Mouse (Mus musculus) brain, embryonic 18.5 days (tissue): ENCODE data around the gene Xpnpep2.

Source experiments
- DNase-seq: peaks from one replicate; pipeline ENCODE4 v3.0.0-alpha.2; 2012; ENCODE audit warnings: low read depth, low spot score

The Xpnpep2 gene

DNA sequence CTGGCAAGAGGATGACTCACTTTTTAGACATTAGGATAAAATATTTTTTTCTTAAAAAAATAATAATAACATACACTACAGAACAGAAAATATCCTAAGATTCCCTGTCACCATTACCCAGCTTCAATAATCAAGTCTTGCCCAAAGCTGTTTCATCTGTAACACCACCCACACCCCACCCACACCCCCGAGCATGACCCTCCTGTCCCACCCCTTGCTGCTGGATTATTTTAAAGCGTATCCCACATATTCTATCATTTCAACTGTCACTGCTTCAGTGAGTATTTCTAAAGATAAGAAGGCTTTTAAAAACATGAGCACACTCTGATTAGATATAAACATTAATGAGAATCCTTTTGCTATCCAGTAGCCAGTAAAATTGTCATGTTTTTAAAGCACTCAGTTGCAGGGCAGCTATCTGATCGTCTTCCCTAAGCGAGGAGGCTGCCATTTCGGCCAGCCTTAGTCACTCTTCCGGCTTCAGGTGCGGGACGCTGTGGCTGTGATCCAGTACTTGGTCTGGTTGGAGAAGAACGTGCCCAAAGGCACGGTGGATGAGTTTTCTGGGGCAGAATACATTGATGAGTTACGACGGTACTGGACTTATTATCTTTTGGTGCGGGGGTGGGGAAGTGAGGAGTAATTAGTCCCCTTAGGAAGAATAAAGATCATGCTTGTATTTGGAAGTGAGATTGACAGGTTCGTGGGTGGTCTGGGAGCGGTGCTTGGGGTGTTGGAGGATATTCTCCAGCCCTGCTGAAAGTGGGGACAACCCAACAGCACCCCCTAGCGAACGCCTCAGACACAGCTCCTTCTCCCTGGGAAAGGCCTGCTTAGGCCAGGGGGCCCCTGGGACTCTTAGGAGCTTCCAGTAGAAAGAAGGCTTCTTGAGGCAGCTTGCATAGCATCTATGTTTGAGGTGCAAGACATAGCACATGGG is 15.9 kb downstream of the Xpnpep2 start:
- no peak for DNase-seq

DNA sequence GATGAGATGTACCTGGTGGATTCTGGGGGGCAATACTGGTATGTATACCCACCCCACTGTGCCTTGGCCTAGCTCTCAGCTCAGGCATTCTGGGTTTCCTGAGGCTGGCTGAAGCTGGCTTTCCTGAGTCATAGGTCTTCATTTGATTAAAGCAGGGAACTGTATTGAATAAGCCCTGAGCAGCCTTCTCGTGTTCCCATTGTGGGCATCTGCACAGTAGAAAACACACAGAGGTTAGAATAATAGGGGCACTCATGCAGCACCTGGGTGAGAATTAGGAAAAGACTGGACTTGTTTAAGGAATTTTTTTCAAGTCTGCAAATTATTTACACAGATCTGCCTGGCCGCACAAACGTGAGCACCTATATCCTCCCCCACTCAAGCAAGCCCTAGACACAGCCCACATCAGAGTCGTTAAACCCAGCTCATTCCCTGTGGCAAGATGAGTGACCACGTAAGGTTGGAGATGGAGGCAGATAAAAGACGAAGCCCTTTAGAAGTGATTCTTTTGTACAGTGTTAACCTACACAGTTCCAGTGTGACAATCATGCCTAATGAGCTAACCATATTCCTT is 18.5 kb downstream of the Xpnpep2 start:
- DNase-seq = no peak

GRCm38 (mm10) chrX:48127502-48128218 is 19.1 kb downstream of the Xpnpep2 start:
- DNase-seq = no peak

GRCm38 (mm10) chrX:48129167-48129566 is 20.6 kb downstream of the Xpnpep2 start:
- no peak for DNase-seq

DNA sequence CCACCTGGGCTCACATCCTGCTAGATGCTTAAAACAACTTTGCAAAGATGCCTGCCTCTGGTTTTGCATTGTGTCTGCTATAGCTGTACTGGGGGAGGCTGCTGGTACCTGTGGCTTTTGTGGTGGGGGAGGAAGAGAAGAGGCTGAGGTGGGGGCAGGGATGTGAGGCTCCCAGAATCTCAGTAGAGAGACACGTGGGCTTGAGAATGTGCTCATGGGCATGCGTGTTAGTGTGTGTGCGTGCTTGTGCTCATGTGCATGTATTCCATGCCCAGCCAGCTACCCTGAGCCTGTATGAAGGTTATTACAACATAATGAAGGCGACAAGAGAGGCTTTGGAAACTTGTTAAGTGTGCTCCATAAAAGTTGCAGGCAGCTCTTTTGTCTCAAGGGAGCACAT is 28.4 kb downstream of the Xpnpep2 start:
- DNase-seq = no peak

DNA sequence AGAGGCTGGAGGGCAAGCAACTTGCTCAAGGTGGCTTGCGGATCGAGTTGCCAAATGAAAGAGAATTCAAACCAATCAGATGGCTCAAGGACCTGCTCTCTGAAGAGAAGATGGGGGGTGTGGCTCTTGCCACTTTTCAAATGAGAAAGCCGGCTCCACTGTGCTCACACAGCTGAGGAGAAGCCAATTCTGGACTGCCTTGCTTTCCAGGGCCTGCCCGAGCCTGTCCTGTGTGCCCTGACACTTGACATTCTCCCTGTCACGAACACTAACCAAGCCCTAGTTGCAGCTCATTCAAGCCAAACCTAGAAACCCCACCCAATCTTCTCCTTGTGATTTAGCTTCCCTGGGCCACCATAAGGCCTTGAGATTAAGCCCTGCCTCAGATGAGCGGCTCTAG is 29.5 kb downstream of the Xpnpep2 start:
- DNase-seq = no peak

DNA sequence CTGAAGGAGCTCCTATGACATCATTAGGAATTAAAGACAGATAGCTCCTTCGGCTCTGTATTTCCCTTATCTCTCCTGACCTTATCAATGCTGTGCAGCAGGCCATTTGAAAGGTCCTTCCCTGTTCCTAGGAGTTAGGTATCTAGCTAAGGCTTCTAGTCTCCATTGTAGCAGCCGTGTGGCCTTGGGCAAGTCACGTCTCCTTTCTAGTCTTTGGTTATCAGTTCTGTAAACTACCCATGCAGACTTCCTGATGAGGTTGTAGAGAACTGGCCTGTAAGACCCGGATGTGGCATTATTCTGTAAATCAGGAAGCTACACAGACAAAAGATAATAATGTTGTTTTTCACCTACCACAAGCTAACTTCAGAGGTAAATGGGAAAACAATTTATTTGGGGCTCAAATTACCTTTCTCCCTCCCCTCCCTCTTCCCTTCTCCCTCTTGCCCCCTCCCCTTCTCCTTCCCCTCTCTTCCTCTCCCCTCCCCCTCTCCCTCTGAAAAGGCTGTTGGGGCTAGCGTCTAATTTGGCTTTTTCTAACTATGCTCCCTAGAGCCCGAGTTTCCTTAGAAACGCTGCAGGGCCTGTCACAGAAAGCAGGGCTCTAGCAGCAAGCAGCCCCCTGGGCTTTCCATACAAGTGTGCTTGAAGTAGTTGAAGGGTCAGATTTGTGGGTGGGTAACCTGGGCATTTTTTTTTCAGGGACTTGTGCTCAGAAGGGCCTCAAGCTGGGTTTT is 30.2 kb downstream of the Xpnpep2 start:
- no peak for DNase-seq

DNA sequence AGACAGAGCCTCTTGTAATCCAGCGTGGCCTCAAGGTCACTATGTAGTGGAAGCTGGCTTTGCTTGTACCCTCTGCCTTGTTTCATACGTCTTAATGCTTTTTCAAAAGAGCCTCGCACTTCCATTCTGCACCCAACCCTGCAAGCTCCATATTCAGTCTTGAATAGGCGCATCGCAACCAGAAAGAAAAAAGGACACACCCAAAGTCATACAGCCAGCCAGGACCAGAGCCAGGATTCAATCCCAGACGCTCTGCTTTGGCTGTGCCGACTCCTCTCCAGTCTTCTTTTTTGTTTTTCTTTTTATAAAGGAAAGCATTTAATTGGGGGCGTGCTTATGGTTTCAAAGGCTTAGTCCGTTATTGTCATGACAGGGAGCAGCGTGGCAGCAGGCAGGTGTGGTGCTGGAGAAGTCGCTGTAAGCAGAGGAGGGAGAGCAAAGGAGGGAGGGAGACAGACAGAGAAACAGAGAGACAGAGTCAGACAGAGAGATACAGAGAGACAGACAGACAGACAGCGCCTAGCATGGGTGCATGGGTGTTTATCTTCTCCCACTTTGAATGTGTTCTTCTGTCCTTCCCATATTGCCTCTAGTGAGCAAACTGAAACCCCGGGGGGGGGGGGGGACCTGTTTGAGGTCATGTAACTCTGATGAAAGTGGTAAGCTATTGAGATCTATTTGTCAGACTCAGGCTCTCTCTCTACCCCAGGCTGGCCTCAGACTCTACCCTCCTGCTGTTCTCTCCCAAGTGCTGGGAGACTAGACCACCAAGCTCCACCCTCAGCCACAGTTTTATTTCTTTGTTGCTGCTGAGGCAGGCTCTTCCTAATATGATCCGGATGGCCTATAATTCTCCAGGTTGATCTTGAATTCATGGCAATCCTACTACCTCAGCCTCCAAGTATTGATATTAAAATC is 31.1 kb downstream of the Xpnpep2 start:
- DNase-seq = no peak

DNA sequence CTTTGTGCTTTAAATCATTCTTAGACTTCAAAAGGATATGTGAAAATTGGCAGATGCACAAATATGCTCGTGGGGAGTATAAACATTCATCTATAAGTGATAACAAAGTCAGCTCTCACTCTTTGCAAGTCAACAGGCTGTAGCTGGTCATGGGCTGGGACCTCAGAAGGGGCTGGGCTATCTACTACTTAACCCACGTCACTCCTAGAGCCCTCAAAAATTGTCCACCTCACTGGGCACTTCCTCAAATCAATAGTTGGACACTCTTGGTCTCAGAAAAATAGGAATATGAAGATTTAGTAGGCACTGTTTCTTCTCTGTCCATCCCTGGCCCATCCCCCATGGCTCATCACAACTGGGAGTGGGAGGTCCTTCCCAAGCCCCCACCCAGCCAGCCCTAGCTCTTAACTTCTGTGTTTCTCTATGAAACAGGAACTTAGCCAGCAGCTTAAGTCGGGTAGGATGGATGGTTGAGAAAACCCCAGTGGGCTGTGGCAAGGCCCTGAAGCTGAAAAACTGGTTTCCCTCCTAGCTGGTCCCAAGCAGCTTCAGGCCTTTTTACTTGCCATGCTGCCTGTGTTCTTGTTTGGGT is 31.9 kb downstream of the Xpnpep2 start:
- no peak for DNase-seq

GRCm38 (mm10) chrX:48141481-48141880 is 33.0 kb downstream of the Xpnpep2 start:
- no peak for DNase-seq

DNA sequence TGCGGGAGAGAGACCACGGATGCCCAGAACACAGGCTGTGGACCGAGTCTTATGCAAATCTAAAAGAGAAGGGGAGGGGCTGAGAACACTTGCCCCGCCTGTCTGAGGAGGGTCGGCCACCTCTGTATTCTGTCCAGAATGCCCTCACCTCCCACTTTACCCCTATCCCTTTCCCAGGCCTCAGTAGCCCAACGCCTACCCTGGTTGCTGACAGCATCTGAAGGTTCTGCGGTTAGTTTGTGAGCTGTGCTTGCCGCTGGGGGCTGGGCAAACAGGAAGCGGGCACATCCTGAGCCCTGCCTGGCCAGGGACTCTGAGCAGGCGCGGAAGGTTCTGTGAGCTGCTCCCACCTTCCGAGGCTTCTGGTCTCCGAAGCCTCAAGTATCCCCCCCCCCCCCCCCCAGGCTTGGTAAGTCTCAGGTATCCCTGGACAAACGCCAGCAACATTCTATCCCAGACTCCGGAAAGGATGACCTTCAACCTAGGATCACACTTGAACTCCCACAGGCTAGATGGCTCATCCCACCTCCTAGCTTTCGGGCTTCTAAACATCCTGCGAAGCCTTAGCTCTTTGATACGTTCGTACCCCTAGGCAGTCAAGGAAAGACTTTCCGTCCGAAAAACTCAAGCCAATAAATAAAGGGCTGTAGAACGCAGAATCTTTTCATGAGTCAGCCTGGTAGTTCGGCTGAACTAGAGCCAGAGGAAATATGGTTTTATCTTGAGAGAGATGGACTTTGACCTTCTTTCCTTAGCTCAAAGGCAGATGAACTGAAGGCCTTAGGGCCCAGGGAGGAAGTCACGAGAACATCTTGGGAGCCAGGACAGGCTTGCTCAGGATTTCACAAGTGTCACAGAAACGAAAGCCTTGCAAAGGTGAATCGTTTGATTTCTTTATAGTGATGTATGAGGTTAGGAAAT is 35.1 kb downstream of the Xpnpep2 start:
- no peak for DNase-seq

DNA sequence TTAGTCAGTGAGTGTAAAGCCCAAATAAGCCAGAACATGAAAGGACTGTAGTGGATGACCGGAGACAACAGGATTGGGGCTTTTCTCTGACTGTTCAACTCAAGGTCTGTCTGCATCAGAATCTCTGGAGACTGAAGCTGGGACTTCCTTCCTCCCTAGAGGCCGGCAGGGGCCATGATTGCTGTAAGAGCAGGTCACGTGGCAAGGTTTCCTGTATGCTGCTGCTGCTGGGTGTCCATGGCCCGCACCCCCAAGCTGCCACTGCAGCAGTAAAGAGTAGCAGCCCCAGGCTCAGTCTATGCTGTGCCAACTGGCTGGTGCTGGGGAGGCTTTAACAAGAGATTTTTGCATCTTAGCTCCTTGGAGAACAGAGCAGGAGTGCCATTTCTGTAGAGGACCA is 37.7 kb downstream of the Xpnpep2 start, which contains the start of gene Sash3:
Gene Sash3, plus strand, starts transcription at position 175 of the 400 bp plus-strand sequence.
- no peak for DNase-seq

DNA sequence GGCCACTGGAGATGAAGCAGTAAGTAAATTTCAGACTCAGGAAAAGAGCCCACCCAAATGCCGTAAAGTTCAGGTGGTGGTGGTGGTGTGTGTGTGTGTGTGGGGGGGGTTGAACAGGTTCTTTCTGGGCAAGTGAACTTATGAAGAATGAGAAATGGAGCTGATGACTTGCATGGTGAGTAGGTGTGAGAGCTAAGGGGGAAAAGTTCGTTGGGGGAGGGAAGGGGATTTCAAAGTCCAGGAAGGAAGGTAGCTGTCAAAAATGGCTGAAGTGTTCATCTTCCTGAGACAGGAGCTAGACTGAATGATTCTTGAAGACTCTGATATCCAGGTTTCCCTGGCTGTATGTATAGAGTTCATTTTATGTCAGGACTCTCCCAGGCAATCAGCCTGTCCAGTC is 38.7 kb downstream of the Xpnpep2 start:
- no peak for DNase-seq

- no peak for DNase-seq
Observed at GRCm38 (mm10) chrX:48147741-48148186, 39.2 kb downstream of the Xpnpep2 start.

GRCm38 (mm10) chrX:48152106-48152505 is 43.6 kb downstream of the Xpnpep2 start:
- DNase-seq = no peak

DNA sequence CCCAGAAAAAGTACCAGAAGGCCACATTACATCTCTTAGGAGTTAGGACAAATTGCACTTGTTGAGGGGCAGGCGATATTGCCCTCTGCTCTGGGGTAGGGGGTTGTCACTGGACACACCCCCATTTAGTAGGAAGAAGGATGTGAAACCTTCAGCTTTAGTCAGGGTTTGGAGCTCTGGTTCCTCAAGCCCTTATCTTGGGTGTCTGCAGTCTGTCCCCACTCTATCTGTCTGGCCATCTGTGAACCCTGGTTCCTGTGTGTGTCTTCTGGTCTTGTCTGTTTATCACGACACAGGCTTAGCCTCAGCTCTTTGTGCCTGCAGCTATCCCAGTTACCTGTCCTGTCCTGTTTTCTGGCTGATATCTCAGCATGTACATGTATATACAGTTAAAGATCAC is 44.9 kb downstream of the Xpnpep2 start:
- no peak for DNase-seq

- no peak for DNase-seq
Observed at GRCm38 (mm10) chrX:48153949-48154348, 45.4 kb downstream of the Xpnpep2 start.

DNA sequence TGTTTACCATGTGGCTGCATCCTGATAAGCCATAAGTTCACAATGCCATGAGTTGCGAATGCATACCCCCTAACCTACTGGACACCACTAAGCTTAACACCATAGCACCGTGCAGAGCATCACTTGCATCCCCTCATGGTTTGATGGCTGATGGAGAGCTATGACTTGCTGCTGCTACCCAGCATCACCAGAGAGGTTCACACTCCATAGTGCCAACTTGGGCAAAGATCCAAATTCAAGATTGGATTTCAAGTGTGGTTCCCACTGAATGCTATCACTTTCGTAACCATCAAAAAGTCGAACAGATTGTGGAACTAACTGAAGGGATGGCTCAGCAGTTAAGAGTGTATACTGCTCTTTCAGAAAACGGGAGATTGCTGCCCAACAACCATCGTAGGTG is 47.0 kb downstream of the Xpnpep2 start:
- DNase-seq = no peak

DNA sequence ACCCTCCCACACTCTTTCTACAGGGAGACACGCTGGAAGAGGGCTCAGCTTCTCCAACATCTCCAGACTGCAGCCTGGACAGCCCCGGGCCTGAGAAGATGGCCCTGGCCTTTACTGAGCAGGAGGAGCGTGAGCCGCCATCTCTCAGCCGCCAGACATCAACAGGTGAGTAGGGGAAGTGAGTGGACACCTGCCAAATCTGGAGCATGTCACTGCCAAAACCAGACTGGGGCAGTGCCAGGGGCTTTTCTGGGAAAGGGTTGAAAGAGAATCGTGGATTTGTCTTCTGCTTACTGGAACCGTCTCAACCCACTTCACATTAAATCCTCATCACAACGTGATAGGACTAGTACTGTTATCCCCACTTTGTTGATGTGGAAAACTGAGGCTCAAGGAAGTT is 48.9 kb downstream of the Xpnpep2 start:
- DNase-seq = no peak
